Mouse (Mus musculus): ENCODE results near the gene Lingo1. TPM values are rescaled to one million over a fixed set of nuclear protein-coding genes. Genes with fewer than 3 reads are reported as not detected.

The Lingo1 gene
- polyA plus RNA-seq, 1 experiment from 2014 or later: 8.3 TPM

DNA sequence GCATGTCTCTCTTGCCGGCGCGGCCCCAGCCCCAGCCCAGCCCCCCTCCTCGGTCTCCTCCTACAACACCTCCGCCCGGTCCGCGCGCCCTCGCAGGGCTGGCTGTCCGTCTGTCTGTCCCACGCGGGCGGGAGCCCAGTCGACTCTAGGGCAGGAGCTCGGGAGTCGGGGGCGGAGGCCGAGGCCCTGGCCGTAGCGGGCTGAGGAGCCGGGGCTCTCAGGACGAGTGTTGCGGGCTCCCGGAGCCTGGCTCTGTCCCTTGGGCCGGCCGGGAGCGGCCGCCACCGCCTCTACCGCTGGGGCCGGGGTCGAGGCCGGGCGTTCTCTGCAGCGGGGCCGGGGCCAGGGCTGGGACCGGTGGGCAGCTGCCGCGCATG, 161.2 kb downstream of the Lingo1 start:
- H3K4me3 ChIP-seq (ENCODE audit: low read depth, low read length): peak overlapping the region; percentile 72
- ATAC-seq (ENCODE audit: low read depth) (peak; percentile 11), DNase-seq (ENCODE audit: low spot score) (peak; percentile 36)
- H3K4me1 ChIP-seq (ENCODE audit: control insufficient read depth, insufficient read depth, low read length): no peaks in the 10 kb centered on the region
- H3K27me3 ChIP-seq (replicated peaks; ENCODE audit: control insufficient read depth, insufficient read depth, low read length): peaks cover 44% of the 10 kb centered on the region
- 0% methylated on average over 5 of the region's 40 CpGs for WGBS
- no peak overlapping the region for H3K27ac ChIP-seq (replicated peaks; ENCODE audit: low read depth, low read length)
- no peaks in the 10 kb centered on the region for H3K36me3 ChIP-seq (ENCODE audit: control insufficient read depth, insufficient read depth, low read length)
- no peaks in the 10 kb centered on the region for H3K9me3 ChIP-seq (ENCODE audit: control insufficient read depth, low read length)
- peak overlapping the region; percentile 98 for H3K4me2 ChIP-seq (ENCODE audit: low read depth, low read length)
- peak overlapping the region; percentile 83 for H3K9ac ChIP-seq (ENCODE audit: low read depth, low read length)

DNA sequence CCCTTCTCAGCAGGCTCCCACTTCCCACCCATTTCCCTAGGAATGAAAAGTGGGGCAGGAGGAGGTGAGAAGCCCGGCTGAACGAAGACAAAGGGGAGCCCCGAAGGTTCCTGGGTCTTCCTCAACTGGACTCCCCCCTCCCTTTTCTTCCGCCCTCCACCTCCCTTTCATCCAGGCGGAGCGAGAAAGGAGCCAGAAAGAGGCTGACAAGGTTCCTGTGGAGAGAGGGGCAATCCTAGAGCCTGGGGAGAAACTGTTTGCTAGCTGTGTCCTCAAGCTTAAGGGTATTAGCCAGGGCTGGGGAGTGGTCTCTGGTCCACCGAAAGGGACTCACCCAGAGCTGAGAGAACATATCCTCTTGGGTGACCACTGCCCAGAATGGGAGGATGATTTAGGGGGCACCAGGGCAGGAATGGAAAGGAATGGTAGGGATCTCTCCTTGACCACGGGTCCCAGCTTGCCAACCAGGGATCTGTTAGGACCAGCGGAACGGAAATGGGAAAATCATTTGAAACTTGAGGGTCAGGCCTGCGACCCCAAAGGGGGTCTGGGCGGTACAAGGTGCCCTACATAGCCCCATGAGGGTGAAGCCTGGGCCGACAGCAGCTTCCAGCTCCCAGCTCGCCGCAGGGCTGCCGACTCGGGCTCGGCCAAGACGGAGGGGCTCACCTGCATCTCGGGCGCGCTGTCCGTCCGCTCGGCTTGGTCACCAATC, 161.7 kb downstream of the Lingo1 start:
- Histone ChIP-seq H3K27me3 (replicated peaks; ENCODE audit: control insufficient read depth, insufficient read depth, low read length) (peaks cover 44% of the 10 kb centered on the region), H3K4me2 (ENCODE audit: low read depth, low read length) (peak overlapping the region; percentile 98), H3K27ac (replicated peaks; ENCODE audit: low read depth, low read length) (no peak overlapping the region), H3K4me1 (ENCODE audit: control insufficient read depth, insufficient read depth, low read length) (no peaks in the 10 kb centered on the region), H3K36me3 (ENCODE audit: control insufficient read depth, insufficient read depth, low read length) (no peaks in the 10 kb centered on the region), H3K9ac (ENCODE audit: low read depth, low read length) (peak overlapping the region; percentile 83), H3K9me3 (ENCODE audit: control insufficient read depth, low read length) (no peaks in the 10 kb centered on the region), H3K4me3 (ENCODE audit: low read depth, low read length) (peak overlapping the region; percentile 72)
- ATAC-seq (ENCODE audit: low read depth): no peak
- 4% methylated on average over 12 of the region's 25 CpGs for WGBS
- DNase-seq (ENCODE audit: low spot score): no peak

DNA sequence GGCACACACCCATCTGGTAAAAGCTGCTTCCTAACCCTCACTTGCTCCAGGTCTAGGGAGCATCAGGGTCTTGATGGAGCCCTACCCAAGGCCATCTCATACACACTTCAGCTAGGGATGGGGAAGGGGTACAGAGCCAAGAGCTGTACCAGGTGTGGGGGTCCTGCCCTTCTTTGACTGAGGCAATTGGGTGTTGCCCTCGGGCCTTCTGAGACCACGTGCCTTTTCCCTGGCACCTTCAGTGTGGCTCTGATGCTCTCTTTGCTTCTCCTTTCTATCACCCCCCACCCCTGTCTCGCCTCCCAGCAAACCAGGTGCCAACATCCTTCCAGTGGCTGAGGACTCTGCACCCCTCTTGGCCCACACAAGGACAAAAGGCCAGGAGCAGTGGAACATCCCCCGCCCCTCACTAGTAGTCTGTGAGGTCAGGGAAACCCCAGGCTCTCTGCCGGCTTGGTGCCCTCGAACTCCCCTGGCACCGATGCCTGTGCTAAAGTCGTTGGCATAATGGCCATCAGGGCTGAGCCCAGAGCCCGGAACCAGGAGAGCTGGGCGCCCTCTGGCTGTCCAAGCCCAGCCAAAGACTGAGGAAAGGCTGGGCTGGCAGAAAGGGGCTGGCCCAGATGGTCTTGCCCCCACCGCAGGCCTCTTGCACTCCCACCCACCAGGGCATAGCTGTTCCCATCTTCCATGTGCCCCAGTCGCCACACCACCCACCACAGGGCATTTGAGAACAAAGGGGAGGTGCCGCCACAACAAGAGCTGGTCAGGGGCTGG, 162.6 kb downstream of the Lingo1 start:
- H3K9ac ChIP-seq (ENCODE audit: low read depth, low read length): no peak overlapping the region
- peaks cover 41% of the 10 kb centered on the region for H3K27me3 ChIP-seq (replicated peaks; ENCODE audit: control insufficient read depth, insufficient read depth, low read length)
- no peaks in the 10 kb centered on the region for H3K4me1 ChIP-seq (ENCODE audit: control insufficient read depth, insufficient read depth, low read length)
- H3K9me3 ChIP-seq (ENCODE audit: control insufficient read depth, low read length): no peaks in the 10 kb centered on the region
- DNase-seq (ENCODE audit: low spot score): no peak
- peak overlapping the region; percentile 72 for H3K4me3 ChIP-seq (ENCODE audit: low read depth, low read length)
- ATAC-seq (ENCODE audit: low read depth): no peak
- no peak overlapping the region for H3K27ac ChIP-seq (replicated peaks; ENCODE audit: low read depth, low read length)
- peak overlapping the region; percentile 98 for H3K4me2 ChIP-seq (ENCODE audit: low read depth, low read length)
- WGBS: 40% methylated on average over 12 of the region's 13 CpGs
- no peaks in the 10 kb centered on the region for H3K36me3 ChIP-seq (ENCODE audit: control insufficient read depth, insufficient read depth, low read length)

DNA sequence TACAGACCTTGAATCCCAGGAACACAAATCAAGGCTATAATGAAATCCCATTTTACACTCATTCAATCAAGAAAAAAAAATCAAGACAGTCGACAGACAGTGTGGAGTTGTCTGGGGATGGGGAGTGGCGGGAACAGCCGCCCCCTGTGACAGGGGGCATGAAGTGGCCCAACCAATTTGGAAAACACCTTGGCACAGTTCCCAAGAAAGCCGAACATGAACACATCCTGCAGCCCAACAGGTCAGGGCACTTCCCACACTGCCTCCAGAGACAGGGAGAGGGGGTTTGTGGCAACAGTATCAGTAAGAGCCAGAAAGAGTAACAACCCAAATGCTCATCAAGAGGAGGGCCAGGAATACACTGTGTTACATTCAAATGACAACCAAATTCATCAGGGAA, 165.3 kb downstream of the Lingo1 start:
- no peak for ATAC-seq (ENCODE audit: low read depth)
- Histone ChIP-seq H3K27ac (replicated peaks; ENCODE audit: low read depth, low read length) (no peak overlapping the region), H3K4me3 (ENCODE audit: low read depth, low read length) (no peak overlapping the region), H3K36me3 (ENCODE audit: control insufficient read depth, insufficient read depth, low read length) (no peaks in the 10 kb centered on the region), H3K9ac (ENCODE audit: low read depth, low read length) (no peak overlapping the region), H3K27me3 (replicated peaks; ENCODE audit: control insufficient read depth, insufficient read depth, low read length) (peaks cover 18% of the 10 kb centered on the region; the same call in 1 of the 2 replicates), H3K4me2 (ENCODE audit: low read depth, low read length) (no peak overlapping the region), H3K9me3 (ENCODE audit: control insufficient read depth, low read length) (no peaks in the 10 kb centered on the region), H3K4me1 (ENCODE audit: control insufficient read depth, insufficient read depth, low read length) (no peaks in the 10 kb centered on the region)
- no peak for DNase-seq (ENCODE audit: low spot score)
- WGBS: 51% methylated on average over 4 of the region's 4 CpGs

DNA sequence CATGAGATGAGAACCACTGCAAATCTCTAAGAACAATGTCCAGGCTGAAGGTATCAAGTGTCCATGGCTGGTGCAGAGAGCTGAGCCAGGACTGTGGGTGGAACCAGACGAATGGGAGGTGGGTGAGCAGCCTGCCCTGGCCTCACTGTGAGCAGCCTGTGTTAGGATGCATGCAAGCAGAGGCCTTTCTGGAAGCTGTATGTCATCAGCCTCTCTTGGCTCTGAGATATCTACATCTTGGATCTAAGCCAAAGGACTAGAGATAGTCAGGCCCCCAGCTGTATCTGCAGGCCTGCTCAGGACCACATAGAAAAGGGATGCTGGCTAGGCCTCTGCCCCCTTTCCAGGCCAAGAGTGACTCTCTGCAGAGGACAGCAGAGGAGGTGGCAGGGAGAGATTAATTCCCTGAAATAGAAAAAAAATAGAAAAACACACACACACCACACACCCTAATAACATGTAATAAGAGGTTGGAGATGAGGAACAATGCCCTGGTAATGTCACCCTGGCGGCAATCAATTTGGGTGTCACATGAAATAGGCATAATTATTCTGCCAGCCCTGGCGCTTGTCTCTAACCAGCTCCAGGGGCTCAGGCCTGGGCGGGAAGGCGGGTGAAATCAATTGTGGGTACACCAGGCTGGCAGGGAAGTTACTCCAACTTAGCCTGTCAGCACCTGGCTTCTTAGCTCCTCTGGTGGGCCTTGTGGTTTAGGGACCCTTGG, 166.4 kb downstream of the Lingo1 start:
- ATAC-seq (ENCODE audit: low read depth) (no peak), DNase-seq (ENCODE audit: low spot score) (peak; percentile 43)
- H3K4me2 ChIP-seq (ENCODE audit: low read depth, low read length): no peak overlapping the region
- H3K36me3 ChIP-seq (ENCODE audit: control insufficient read depth, insufficient read depth, low read length): no peaks in the 10 kb centered on the region
- H3K4me3 ChIP-seq (ENCODE audit: low read depth, low read length): no peak overlapping the region
- H3K9ac ChIP-seq (ENCODE audit: low read depth, low read length): no peak overlapping the region
- WGBS: 72% methylated on average over 5 of the region's 5 CpGs
- 0 out of 2 replicates have a peak, but pooled peaks cover 6% of the 10 kb centered on the region for H3K4me1 ChIP-seq (ENCODE audit: control insufficient read depth, insufficient read depth, low read length)
- H3K9me3 ChIP-seq (ENCODE audit: control insufficient read depth, low read length): no peaks in the 10 kb centered on the region
- H3K27ac ChIP-seq (replicated peaks; ENCODE audit: low read depth, low read length): no peak overlapping the region
- peaks cover 14% of the 10 kb centered on the region; the same call in 1 of the 2 replicates for H3K27me3 ChIP-seq (replicated peaks; ENCODE audit: control insufficient read depth, insufficient read depth, low read length)

DNA sequence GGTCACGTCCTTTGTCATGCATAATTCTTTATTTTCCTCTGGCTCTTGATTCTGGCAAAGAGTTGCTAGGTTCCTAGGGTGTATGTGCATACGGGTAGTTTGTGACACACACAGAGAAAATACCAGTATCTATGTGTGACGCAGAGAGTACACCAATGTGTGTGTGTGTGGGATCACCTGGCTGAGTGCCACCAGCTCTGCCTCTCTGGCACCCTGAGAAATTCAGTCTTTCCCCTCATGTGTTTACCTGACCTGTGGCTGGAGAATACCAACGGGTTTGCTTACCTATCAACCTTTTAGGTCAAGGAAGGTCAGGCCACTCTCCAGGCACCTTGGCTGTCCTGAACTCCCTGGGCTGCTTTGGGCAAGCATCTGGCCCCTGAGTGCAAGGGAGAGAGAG, 169.0 kb downstream of the Lingo1 start:
- H3K4me3 ChIP-seq (ENCODE audit: low read depth, low read length): no peak overlapping the region
- no peak for ATAC-seq (ENCODE audit: low read depth)
- 67% methylated on average over 4 of the region's 4 CpGs for WGBS

DNA sequence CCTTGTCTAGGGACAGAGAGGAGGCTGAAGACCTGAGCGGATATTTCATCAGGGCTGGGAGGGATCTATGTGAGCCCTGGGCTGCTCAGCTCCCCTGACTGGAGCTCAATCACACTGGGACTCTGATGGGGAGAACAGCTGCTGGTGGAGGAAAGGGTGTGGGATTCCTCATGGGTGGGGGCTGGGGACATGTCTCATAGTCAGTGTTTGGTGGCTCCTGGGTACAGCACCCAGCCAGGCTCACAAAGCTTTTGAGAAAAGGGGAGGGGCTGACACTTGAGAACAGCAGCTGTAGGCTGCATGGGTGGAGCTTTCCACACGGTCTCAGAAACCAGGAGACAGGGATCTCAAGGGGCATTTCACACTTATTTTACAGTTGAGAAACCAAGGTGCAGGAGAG, 171.3 kb downstream of the Lingo1 start:
- peaks cover 21% of the 10 kb centered on the region for H3K27me3 ChIP-seq (replicated peaks; ENCODE audit: control insufficient read depth, insufficient read depth, low read length)
- no peak overlapping the region for H3K27ac ChIP-seq (replicated peaks; ENCODE audit: low read depth, low read length)
- H3K9me3 ChIP-seq (ENCODE audit: control insufficient read depth, low read length): no peaks in the 10 kb centered on the region
- peaks cover 7% of the 10 kb centered on the region; the same call in 1 of the 2 replicates for H3K36me3 ChIP-seq (ENCODE audit: control insufficient read depth, insufficient read depth, low read length)
- H3K9ac ChIP-seq (ENCODE audit: low read depth, low read length): no peak overlapping the region
- 0 out of 2 replicates have a peak, but pooled peaks cover 6% of the 10 kb centered on the region for H3K4me1 ChIP-seq (ENCODE audit: control insufficient read depth, insufficient read depth, low read length)
- peak; percentile 80 for DNase-seq (ENCODE audit: low spot score)
- 36% methylated on average over 2 of the region's 2 CpGs for WGBS
- no peak overlapping the region for H3K4me2 ChIP-seq (ENCODE audit: low read depth, low read length)
- H3K4me3 ChIP-seq (ENCODE audit: low read depth, low read length): no peak overlapping the region
- ATAC-seq (ENCODE audit: low read depth): peak; percentile 73

More for the DNA sequence above, 169.0 kb downstream of the Lingo1 start:
- Histone ChIP-seq H3K27me3 (replicated peaks; ENCODE audit: control insufficient read depth, insufficient read depth, low read length) (no peaks in the 10 kb centered on the region), H3K27ac (replicated peaks; ENCODE audit: low read depth, low read length) (no peak overlapping the region), H3K4me1 (ENCODE audit: control insufficient read depth, insufficient read depth, low read length) (0 out of 2 replicates have a peak, but pooled peaks cover 6% of the 10 kb centered on the region), H3K36me3 (ENCODE audit: control insufficient read depth, insufficient read depth, low read length) (no peaks in the 10 kb centered on the region), H3K9me3 (ENCODE audit: control insufficient read depth, low read length) (no peaks in the 10 kb centered on the region), H3K9ac (ENCODE audit: low read depth, low read length) (no peak overlapping the region), H3K4me2 (ENCODE audit: low read depth, low read length) (no peak overlapping the region)
- no peak for DNase-seq (ENCODE audit: low spot score)

DNA sequence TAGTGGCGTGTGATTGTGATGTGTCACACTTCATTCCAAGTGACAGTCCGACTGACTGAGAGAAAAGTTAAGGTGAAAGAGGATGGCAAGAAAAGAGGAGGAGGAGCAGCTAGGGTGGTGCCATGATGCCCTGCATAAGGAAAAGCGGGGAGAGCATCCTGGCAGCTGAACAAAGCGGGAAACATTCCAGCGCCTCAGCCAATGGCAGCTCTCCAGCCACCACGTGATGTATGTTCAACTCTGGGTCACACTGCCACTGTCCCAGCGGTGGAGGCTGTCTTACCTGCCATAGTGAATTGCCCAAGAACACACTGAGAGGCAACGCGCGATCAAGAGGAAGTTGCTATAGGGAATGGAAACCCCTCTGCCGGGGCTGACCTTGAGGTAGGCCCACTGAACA, 172.9 kb downstream of the Lingo1 start:
- DNase-seq (ENCODE audit: low spot score) (no peak), ATAC-seq (ENCODE audit: low read depth) (no peak)

More for the DNA sequence above, 172.9 kb downstream of the Lingo1 start:
- Histone ChIP-seq H3K4me2 (ENCODE audit: low read depth, low read length) (no peak overlapping the region), H3K36me3 (ENCODE audit: control insufficient read depth, insufficient read depth, low read length) (peaks cover 10% of the 10 kb centered on the region; the same call in 1 of the 2 replicates), H3K27ac (replicated peaks; ENCODE audit: low read depth, low read length) (no peak overlapping the region), H3K4me3 (ENCODE audit: low read depth, low read length) (no peak overlapping the region), H3K9me3 (ENCODE audit: control insufficient read depth, low read length) (no peaks in the 10 kb centered on the region), H3K27me3 (replicated peaks; ENCODE audit: control insufficient read depth, insufficient read depth, low read length) (peaks cover 25% of the 10 kb centered on the region), H3K4me1 (ENCODE audit: control insufficient read depth, insufficient read depth, low read length) (0 out of 2 replicates have a peak, but pooled peaks cover 6% of the 10 kb centered on the region), H3K9ac (ENCODE audit: low read depth, low read length) (no peak overlapping the region)
- 84% methylated on average over 11 of the region's 11 CpGs for WGBS

All from embryonic facial prominence, embryonic 14.5 days (tissue).